Mouse (Mus musculus): Measurements from ENCODE around the gene Lgals2. TPM values are rescaled to one million over a fixed set of nuclear protein-coding genes. Genes with fewer than 3 reads are reported as not detected.

The Lgals2 gene
- polyA plus RNA-seq, 1 experiment from 2014 or later: not detected

GRCm38 (mm10) chr15:78828315-78828714 lies 27.0 kb downstream of the Lgals2 start:
- Histone ChIP-seq H3K27ac (ENCODE audit: low read depth, low read length) (no peak overlapping the region), H3K4me2 (ENCODE audit: low read depth, low read length) (no peak overlapping the region), H3K9ac (replicated peaks; ENCODE audit: low read depth, low read length) (no peak overlapping the region), H3K4me1 (ENCODE audit: control insufficient read depth, insufficient read depth, low read length) (peaks cover 4% of the 10 kb centered on the region; the same call in 1 of the 2 replicates), H3K27me3 (ENCODE audit: control insufficient read depth, insufficient read depth, low read length) (no peaks in the 10 kb centered on the region), H3K36me3 (ENCODE audit: control insufficient read depth, insufficient read depth, low read length) (no peaks in the 10 kb centered on the region), H3K4me3 (ENCODE audit: low read depth, low read length) (no peak overlapping the region), H3K9me3 (ENCODE audit: control insufficient read depth, low read length) (no peaks in the 10 kb centered on the region)
- whole genome bisulfite sequencing: 20% methylated on average over 5 of the region's 5 CpGs
- ATAC-seq (ENCODE audit: low read depth): no peak

- Histone ChIP-seq H3K9me3 (ENCODE audit: control insufficient read depth, low read length) (no peaks in the 10 kb centered on the region), H3K36me3 (ENCODE audit: control insufficient read depth, insufficient read depth, low read length) (no peaks in the 10 kb centered on the region), H3K9ac (replicated peaks; ENCODE audit: low read depth, low read length) (no peak overlapping the region), H3K4me1 (ENCODE audit: control insufficient read depth, insufficient read depth, low read length) (no peaks in the 10 kb centered on the region), H3K27ac (ENCODE audit: low read depth, low read length) (no peak overlapping the region), H3K27me3 (ENCODE audit: control insufficient read depth, insufficient read depth, low read length) (no peaks in the 10 kb centered on the region), H3K4me3 (ENCODE audit: low read depth, low read length) (no peak overlapping the region), H3K4me2 (ENCODE audit: low read depth, low read length) (no peak overlapping the region)
- WGBS: 23% methylated on average over 28 of the region's 28 CpGs
- peak; percentile 69; the same call in 1 of the 2 replicates for ATAC-seq (ENCODE audit: low read depth)
Observed at GRCm38 (mm10) chr15:78826213-78827204, 28.8 kb downstream of the Lgals2 start.

GRCm38 (mm10) chr15:78816074-78816391 lies 39.3 kb downstream of the Lgals2 start:
- ATAC-seq (ENCODE audit: low read depth): no peak
- H3K9ac ChIP-seq (replicated peaks; ENCODE audit: low read depth, low read length): no peak overlapping the region
- H3K9me3 ChIP-seq (ENCODE audit: control insufficient read depth, low read length): no peaks in the 10 kb centered on the region
- no peak overlapping the region for H3K4me2 ChIP-seq (ENCODE audit: low read depth, low read length)
- H3K27me3 ChIP-seq (ENCODE audit: control insufficient read depth, insufficient read depth, low read length): no peaks in the 10 kb centered on the region
- WGBS: 52% methylated on average over 6 of the region's 6 CpGs
- 0 out of 2 replicates have a peak, but pooled peaks cover 6% of the 10 kb centered on the region for H3K4me1 ChIP-seq (ENCODE audit: control insufficient read depth, insufficient read depth, low read length)
- no peak overlapping the region for H3K4me3 ChIP-seq (ENCODE audit: low read depth, low read length)
- H3K27ac ChIP-seq (ENCODE audit: low read depth, low read length): no peak overlapping the region
- no peaks in the 10 kb centered on the region for H3K36me3 ChIP-seq (ENCODE audit: control insufficient read depth, insufficient read depth, low read length)

GRCm38 (mm10) chr15:78815314-78816073 lies 39.8 kb downstream of the Lgals2 start:
- H3K4me1 ChIP-seq (ENCODE audit: control insufficient read depth, insufficient read depth, low read length): 0 out of 2 replicates have a peak, but pooled peaks cover 6% of the 10 kb centered on the region
- 49% methylated on average over 11 of the region's 11 CpGs for WGBS
- no peak overlapping the region for H3K9ac ChIP-seq (replicated peaks; ENCODE audit: low read depth, low read length)
- H3K4me3 ChIP-seq (ENCODE audit: low read depth, low read length): no peak overlapping the region
- no peak overlapping the region for H3K4me2 ChIP-seq (ENCODE audit: low read depth, low read length)
- no peaks in the 10 kb centered on the region for H3K9me3 ChIP-seq (ENCODE audit: control insufficient read depth, low read length)
- H3K36me3 ChIP-seq (ENCODE audit: control insufficient read depth, insufficient read depth, low read length): no peaks in the 10 kb centered on the region
- H3K27ac ChIP-seq (ENCODE audit: low read depth, low read length): no peak overlapping the region
- no peaks in the 10 kb centered on the region for H3K27me3 ChIP-seq (ENCODE audit: control insufficient read depth, insufficient read depth, low read length)
- no peak for ATAC-seq (ENCODE audit: low read depth)

GRCm38 (mm10) chr15:78813603-78814002 lies 41.7 kb downstream of the Lgals2 start:
- Histone ChIP-seq H3K4me2 (ENCODE audit: low read depth, low read length) (no peak overlapping the region), H3K9ac (replicated peaks; ENCODE audit: low read depth, low read length) (no peak overlapping the region), H3K4me3 (ENCODE audit: low read depth, low read length) (no peak overlapping the region), H3K4me1 (ENCODE audit: control insufficient read depth, insufficient read depth, low read length) (0 out of 2 replicates have a peak, but pooled peaks cover 6% of the 10 kb centered on the region), H3K27ac (ENCODE audit: low read depth, low read length) (no peak overlapping the region), H3K36me3 (ENCODE audit: control insufficient read depth, insufficient read depth, low read length) (no peaks in the 10 kb centered on the region), H3K9me3 (ENCODE audit: control insufficient read depth, low read length) (no peaks in the 10 kb centered on the region), H3K27me3 (ENCODE audit: control insufficient read depth, insufficient read depth, low read length) (no peaks in the 10 kb centered on the region)
- WGBS: 89% methylated on average over 4 of the region's 4 CpGs
- no peak for ATAC-seq (ENCODE audit: low read depth)

- H3K4me3 ChIP-seq (ENCODE audit: low read depth, low read length): no peak overlapping the region
- H3K4me1 ChIP-seq (ENCODE audit: control insufficient read depth, insufficient read depth, low read length): no peaks in the 10 kb centered on the region
- no peak overlapping the region for H3K4me2 ChIP-seq (ENCODE audit: low read depth, low read length)
- 77% methylated on average over 9 of the region's 9 CpGs for WGBS
- H3K27me3 ChIP-seq (ENCODE audit: control insufficient read depth, insufficient read depth, low read length): no peaks in the 10 kb centered on the region
- ATAC-seq (ENCODE audit: low read depth): no peak
- no peak overlapping the region for H3K27ac ChIP-seq (ENCODE audit: low read depth, low read length)
- no peak overlapping the region for H3K9ac ChIP-seq (replicated peaks; ENCODE audit: low read depth, low read length)
- no peaks in the 10 kb centered on the region for H3K9me3 ChIP-seq (ENCODE audit: control insufficient read depth, low read length)
- no peaks in the 10 kb centered on the region for H3K36me3 ChIP-seq (ENCODE audit: control insufficient read depth, insufficient read depth, low read length)
Observed at GRCm38 (mm10) chr15:78810146-78810545, 45.2 kb downstream of the Lgals2 start.

- no peak overlapping the region for H3K27ac ChIP-seq (ENCODE audit: low read depth, low read length)
- H3K4me1 ChIP-seq (ENCODE audit: control insufficient read depth, insufficient read depth, low read length): no peaks in the 10 kb centered on the region
- H3K4me3 ChIP-seq (ENCODE audit: low read depth, low read length): no peak overlapping the region
- H3K27me3 ChIP-seq (ENCODE audit: control insufficient read depth, insufficient read depth, low read length): no peaks in the 10 kb centered on the region
- no peak for ATAC-seq (ENCODE audit: low read depth)
- H3K9me3 ChIP-seq (ENCODE audit: control insufficient read depth, low read length): no peaks in the 10 kb centered on the region
- 62% methylated on average over 9 of the region's 9 CpGs for WGBS
- no peak overlapping the region for H3K9ac ChIP-seq (replicated peaks; ENCODE audit: low read depth, low read length)
- no peak overlapping the region for H3K4me2 ChIP-seq (ENCODE audit: low read depth, low read length)
- no peaks in the 10 kb centered on the region for H3K36me3 ChIP-seq (ENCODE audit: control insufficient read depth, insufficient read depth, low read length)
Observed at GRCm38 (mm10) chr15:78809739-78810138, 45.6 kb downstream of the Lgals2 start.

- Histone ChIP-seq H3K4me3 (ENCODE audit: low read depth, low read length) (no peak overlapping the region), H3K27ac (ENCODE audit: low read depth, low read length) (no peak overlapping the region), H3K9me3 (ENCODE audit: control insufficient read depth, low read length) (no peaks in the 10 kb centered on the region), H3K27me3 (ENCODE audit: control insufficient read depth, insufficient read depth, low read length) (no peaks in the 10 kb centered on the region), H3K4me1 (ENCODE audit: control insufficient read depth, insufficient read depth, low read length) (no peaks in the 10 kb centered on the region), H3K9ac (replicated peaks; ENCODE audit: low read depth, low read length) (no peak overlapping the region), H3K36me3 (ENCODE audit: control insufficient read depth, insufficient read depth, low read length) (no peaks in the 10 kb centered on the region), H3K4me2 (ENCODE audit: low read depth, low read length) (no peak overlapping the region)
- WGBS: 70% methylated on average over 2 of the region's 2 CpGs
- no peak for ATAC-seq (ENCODE audit: low read depth)
Observed at GRCm38 (mm10) chr15:78808980-78809379, 46.3 kb downstream of the Lgals2 start.

- Histone ChIP-seq H3K9me3 (ENCODE audit: control insufficient read depth, low read length) (no peaks in the 10 kb centered on the region), H3K27ac (ENCODE audit: low read depth, low read length) (no peak overlapping the region), H3K4me2 (ENCODE audit: low read depth, low read length) (no peak overlapping the region), H3K4me3 (ENCODE audit: low read depth, low read length) (no peak overlapping the region), H3K36me3 (ENCODE audit: control insufficient read depth, insufficient read depth, low read length) (no peaks in the 10 kb centered on the region), H3K27me3 (ENCODE audit: control insufficient read depth, insufficient read depth, low read length) (peaks cover 11% of the 10 kb centered on the region; the same call in 1 of the 2 replicates), H3K4me1 (ENCODE audit: control insufficient read depth, insufficient read depth, low read length) (peaks cover 5% of the 10 kb centered on the region), H3K9ac (replicated peaks; ENCODE audit: low read depth, low read length) (no peak overlapping the region)
- WGBS: 84% methylated on average over 3 of the region's 3 CpGs
- ATAC-seq (ENCODE audit: low read depth): no peak
Observed at GRCm38 (mm10) chr15:78807141-78807540, 48.2 kb downstream of the Lgals2 start.

Data from neural tube, embryonic 14.5 days (tissue).